Mouse (Mus musculus): Measurements from ENCODE around the gene Emc8. TPM values are rescaled to one million over a fixed set of nuclear protein-coding genes. Genes with fewer than 3 reads are reported as not detected.

Emc8 gene
- polyA plus RNA-seq, 1 experiment: 109 TPM

- Histone ChIP-seq H3K4me3 (ENCODE audit: low read depth, low read length) (no peak overlapping the region), H3K36me3 (ENCODE audit: control insufficient read depth, insufficient read depth, low read length) (peaks cover 9% of the 10 kb centered on the region), H3K4me1 (ENCODE audit: control insufficient read depth, insufficient read depth, insufficient read length, low read length) (peaks cover 23% of the 10 kb centered on the region), H3K27me3 (ENCODE audit: control insufficient read depth, insufficient read depth, low read length) (no peaks in the 10 kb centered on the region), H3K27ac (ENCODE audit: insufficient read depth, low read depth, low read length) (no peak overlapping the region)
- TF ChIP-seq POLR2A (IDR thresholded peaks at IDR 0.05; ENCODE audit: low read depth, low read length) (no peak), CTCF (IDR thresholded peaks at IDR 0.05; ENCODE audit: extremely low read depth, insufficient read length, insufficient replicate concordance, low read depth, low read length) (peak; percentile 91; the same call in 1 of the 2 replicates)
- whole genome bisulfite sequencing: 12% methylated on average over 10 of the region's 10 CpGs
Observed at GRCm38 (mm10) chr8:120678447-120678846, 10.1 kb upstream of the Emc8 start.

GRCm38 (mm10) chr8:120675718-120676117 lies 7.3 kb upstream of the Emc8 start:
- TF ChIP-seq POLR2A (IDR thresholded peaks at IDR 0.05; ENCODE audit: low read depth, low read length) (no peak), CTCF (IDR thresholded peaks at IDR 0.05; ENCODE audit: extremely low read depth, insufficient read length, insufficient replicate concordance, low read depth, low read length) (no peak)
- Histone ChIP-seq H3K4me1 (ENCODE audit: control insufficient read depth, insufficient read depth, insufficient read length, low read length) (peaks cover 12% of the 10 kb centered on the region), H3K27ac (ENCODE audit: insufficient read depth, low read depth, low read length) (no peak overlapping the region), H3K27me3 (ENCODE audit: control insufficient read depth, insufficient read depth, low read length) (no peaks in the 10 kb centered on the region), H3K4me3 (ENCODE audit: low read depth, low read length) (no peak overlapping the region), H3K36me3 (ENCODE audit: control insufficient read depth, insufficient read depth, low read length) (peaks cover 36% of the 10 kb centered on the region)
- 82% methylated on average over 8 of the region's 8 CpGs for WGBS

- Histone ChIP-seq H3K36me3 (ENCODE audit: control insufficient read depth, insufficient read depth, low read length) (peaks cover 46% of the 10 kb centered on the region), H3K27ac (ENCODE audit: insufficient read depth, low read depth, low read length) (no peak overlapping the region), H3K4me1 (ENCODE audit: control insufficient read depth, insufficient read depth, insufficient read length, low read length) (peaks cover 2% of the 10 kb centered on the region; the same call in 1 of the 2 replicates), H3K4me3 (ENCODE audit: low read depth, low read length) (no peak overlapping the region), H3K27me3 (ENCODE audit: control insufficient read depth, insufficient read depth, low read length) (no peaks in the 10 kb centered on the region)
- TF ChIP-seq POLR2A (IDR thresholded peaks at IDR 0.05; ENCODE audit: low read depth, low read length) (no peak), CTCF (IDR thresholded peaks at IDR 0.05; ENCODE audit: extremely low read depth, insufficient read length, insufficient replicate concordance, low read depth, low read length) (no peak)
- 94% methylated on average over 7 of the region's 7 CpGs for WGBS
Observed at GRCm38 (mm10) chr8:120673298-120673697, 4.9 kb upstream of the Emc8 start.

GRCm38 (mm10) chr8:120672626-120673229 lies 4.4 kb upstream of the Emc8 start:
- Histone ChIP-seq H3K27ac (ENCODE audit: insufficient read depth, low read depth, low read length) (no peak overlapping the region), H3K27me3 (ENCODE audit: control insufficient read depth, insufficient read depth, low read length) (no peaks in the 10 kb centered on the region), H3K4me1 (ENCODE audit: control insufficient read depth, insufficient read depth, insufficient read length, low read length) (peaks cover 2% of the 10 kb centered on the region; the same call in 1 of the 2 replicates), H3K36me3 (ENCODE audit: control insufficient read depth, insufficient read depth, low read length) (peaks cover 46% of the 10 kb centered on the region), H3K4me3 (ENCODE audit: low read depth, low read length) (no peak overlapping the region)
- TF ChIP-seq CTCF (IDR thresholded peaks at IDR 0.05; ENCODE audit: extremely low read depth, insufficient read length, insufficient replicate concordance, low read depth, low read length): no peak
- TF ChIP-seq POLR2A (IDR thresholded peaks at IDR 0.05; ENCODE audit: low read depth, low read length): no peak
- WGBS: 83% methylated on average over 16 of the region's 16 CpGs

- H3K36me3 ChIP-seq (ENCODE audit: control insufficient read depth, insufficient read depth, low read length): peaks cover 46% of the 10 kb centered on the region
- no peak overlapping the region for H3K4me3 ChIP-seq (ENCODE audit: low read depth, low read length)
- peaks cover 5% of the 10 kb centered on the region; the same call in 1 of the 2 replicates for H3K4me1 ChIP-seq (ENCODE audit: control insufficient read depth, insufficient read depth, insufficient read length, low read length)
- TF ChIP-seq POLR2A (IDR thresholded peaks at IDR 0.05; ENCODE audit: low read depth, low read length) (no peak), CTCF (IDR thresholded peaks at IDR 0.05; ENCODE audit: extremely low read depth, insufficient read length, insufficient replicate concordance, low read depth, low read length) (no peak)
- H3K27ac ChIP-seq (ENCODE audit: insufficient read depth, low read depth, low read length): no peak overlapping the region
- WGBS: 61% methylated on average over 6 of the region's 6 CpGs
- H3K27me3 ChIP-seq (ENCODE audit: control insufficient read depth, insufficient read depth, low read length): no peaks in the 10 kb centered on the region
Observed at GRCm38 (mm10) chr8:120671775-120672174, 3.4 kb upstream of the Emc8 start.

GRCm38 (mm10) chr8:120667561-120668373 lies 606 bp downstream of the Emc8 start, which contains the start of the genes Gm27021 and Cox4i1:
TSS of gene Gm27021 (minus strand) at chr8:120668079.
TSS of gene Cox4i1 (plus strand) at chr8:120668222.
- no peaks in the 10 kb centered on the region for H3K27me3 ChIP-seq (ENCODE audit: control insufficient read depth, insufficient read depth, low read length)
- peak within 1 kb of the TSS; percentile 90 for H3K27ac ChIP-seq (ENCODE audit: insufficient read depth, low read depth, low read length)
- peak within 1 kb of the TSS; percentile 99 for H3K4me3 ChIP-seq (ENCODE audit: low read depth, low read length)
- H3K36me3 ChIP-seq (ENCODE audit: control insufficient read depth, insufficient read depth, low read length): peaks cover 30% of the 10 kb centered on the region
- peaks cover 10% of the 10 kb centered on the region for H3K4me1 ChIP-seq (ENCODE audit: control insufficient read depth, insufficient read depth, insufficient read length, low read length)
- WGBS: under 1% methylated on average over 105 of the region's 105 CpGs
- TF ChIP-seq POLR2A (IDR thresholded peaks at IDR 0.05; ENCODE audit: low read depth, low read length) (peak; percentile 89), CTCF (IDR thresholded peaks at IDR 0.05; ENCODE audit: extremely low read depth, insufficient read length, insufficient replicate concordance, low read depth, low read length) (peak; percentile 13; the same call in 1 of the 2 replicates)

Data from small intestine, adult 2 months (tissue).